Mouse (Mus musculus) ES-Bruce4 (cell line): Measurements from ENCODE around the gene Tcn2. TPM values are rescaled to one million over a fixed set of nuclear protein-coding genes. Genes with fewer than 3 reads are reported as not detected.

ENCODE experiments used
- H3K27ac ChIP-seq: 2 replicates; pipeline ENCODE4 v1.5.1; 2012; ENCODE audit warnings: low read length, inconsistent platforms; ENCODE audit not compliant: insufficient read depth
- H3K27me3 ChIP-seq: 2 replicates; pipeline ENCODE4 v1.6.1; 2012; ENCODE audit warnings: mild to moderate bottlenecking, low read length, inconsistent platforms; ENCODE audit not compliant: control insufficient read depth, poor library complexity, insufficient read depth, severe bottlenecking
- H3K36me3 ChIP-seq: 2 replicates; pipeline ENCODE4 v1.6.1; 2012; ENCODE audit warnings: inconsistent platforms, mild to moderate bottlenecking, low read length, moderate library complexity; ENCODE audit not compliant: control insufficient read depth, poor library complexity, insufficient read depth, severe bottlenecking
- H3K4me1 ChIP-seq: one replicate; pipeline ENCODE4 v1.8.1; 2011; ENCODE audit warnings: low read length; ENCODE audit not compliant: control insufficient read depth, insufficient read depth
- H3K4me3 ChIP-seq: 2 replicates; pipeline ENCODE4 v1.5.1; 2011; ENCODE audit warnings: low read depth, mild to moderate bottlenecking, low read length
- H3K9ac ChIP-seq: 2 replicates; pipeline ENCODE4 v1.6.1; 2012; ENCODE audit warnings: low read depth, mild to moderate bottlenecking, inconsistent platforms; ENCODE audit not compliant: poor library complexity, severe bottlenecking
- H3K9me3 ChIP-seq: replicated peaks from 2 replicates; pipeline ENCODE4 v1.6.1; 2012; ENCODE audit warnings: mild to moderate bottlenecking, low read length, inconsistent platforms; ENCODE audit not compliant: control insufficient read depth, poor library complexity, insufficient read depth, severe bottlenecking
- CTCF ChIP-seq: IDR thresholded peaks from one replicate; pipeline ENCODE4 v1.8.1; 2011; ENCODE audit warnings: low read depth, low read length
- EP300 ChIP-seq: IDR thresholded peaks from 2 replicates; pipeline ENCODE4 v1.6.1; 2011; ENCODE audit warnings: low read depth, low read length; ENCODE audit not compliant: insufficient read depth
- POLR2A ChIP-seq: IDR thresholded peaks from one replicate; pipeline ENCODE4 v1.8.1; 2011; ENCODE audit warnings: low read length; ENCODE audit not compliant: insufficient read depth
- polyA plus RNA-seq: library from polyadenylated mRNA; stranded (reverse); fragments of >200 nt; gene quantifications from 2 replicates; pipeline ENCODE4 v1.2.4, GENCODE M21; 2011; ENCODE audit warnings: low read depth; ENCODE audit not compliant: missing spikeins, insufficient read depth, insufficient read length

Tcn2 gene
- polyA plus RNA-seq, 1 experiment, result 45.8 TPM

DNA sequence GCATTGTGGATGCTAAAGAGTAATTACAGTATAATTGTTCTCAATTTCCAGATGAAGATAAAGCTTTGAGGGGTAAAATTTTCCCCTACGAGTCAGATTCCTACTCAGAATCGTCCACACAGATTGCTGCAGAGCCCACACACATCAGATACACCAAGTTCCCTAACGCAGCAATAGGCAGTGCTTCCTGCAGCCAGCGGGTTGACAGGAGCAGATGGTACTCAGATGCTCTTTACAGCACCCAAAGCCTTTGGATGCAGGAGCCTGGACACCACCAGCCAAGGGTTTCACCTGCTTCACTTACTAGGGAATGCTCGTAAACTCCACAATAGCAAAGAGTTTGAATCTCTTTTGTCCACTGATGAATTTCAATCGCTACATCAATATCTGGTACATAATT lies 55.5 kb downstream of the Tcn2 start:
- no peak overlapping the region for H3K9ac ChIP-seq
- H3K27me3 ChIP-seq, result no peaks in the 10 kb centered on the region
- H3K4me1 ChIP-seq, result no peaks in the 10 kb centered on the region
- no peak overlapping the region for H3K27ac ChIP-seq
- no peak overlapping the region for H3K4me3 ChIP-seq
- TF ChIP-seq POLR2A (no peak), EP300 (no peak), CTCF (no peak)
- no peaks in the 10 kb centered on the region for H3K36me3 ChIP-seq
- H3K9me3 ChIP-seq, result no peaks in the 10 kb centered on the region

Other genes starting within 250 kb of the Tcn2 start
- gene Osbp2, start 68.3 kb downstream of the Tcn2 start, polyA plus RNA-seq, result 0.67 and 1.5 TPM in 2 replicates
- 0.72 and 1.1 TPM in 2 replicates for gene 4921536K21Rik, start 37.1 kb downstream of the Tcn2 start, polyA plus RNA-seq
- gene Dusp18, start 36.9 kb downstream of the Tcn2 start, polyA plus RNA-seq, result 3.3 and 4.0 TPM in 2 replicates
- 2.9 and 3.1 TPM in 2 replicates for gene Slc35e4, start 17.5 kb downstream of the Tcn2 start, polyA plus RNA-seq
- gene Pes1, start 31.8 kb upstream of the Tcn2 start, polyA plus RNA-seq, result 248 and 252 TPM in 2 replicates
- not detected in 2 replicates for gene 4930556J24Rik, start 44.6 kb upstream of the Tcn2 start, polyA plus RNA-seq
- gene Gal3st1, start 51.5 kb upstream of the Tcn2 start, polyA plus RNA-seq, result 1.6 and 1.8 TPM in 2 replicates
- 5.2 and 7.4 TPM in 2 replicates for gene Sec14l4, start 99.3 kb upstream of the Tcn2 start, polyA plus RNA-seq
- not detected in 2 replicates for gene Sec14l3, start 132.7 kb upstream of the Tcn2 start, polyA plus RNA-seq
- 8.3 and 10.9 TPM in 2 replicates for gene Mtfp1, start 163.3 kb upstream of the Tcn2 start, polyA plus RNA-seq
- 4.2 and 5.4 TPM in 2 replicates for gene Sec14l2, start 191.3 kb upstream of the Tcn2 start, polyA plus RNA-seq
- 8.0 and 8.9 TPM in 2 replicates for gene Rnf215, start 203.0 kb upstream of the Tcn2 start, polyA plus RNA-seq
- 3.7 and 5.8 TPM in 2 replicates for gene Ccdc157, start 228.1 kb upstream of the Tcn2 start, polyA plus RNA-seq
- gene Sf3a1, start 228.2 kb upstream of the Tcn2 start, polyA plus RNA-seq, result 117 and 125 TPM in 2 replicates